32 mouse cellular contexts compared by ENCODE assay signal in the genomic region with DNA sequence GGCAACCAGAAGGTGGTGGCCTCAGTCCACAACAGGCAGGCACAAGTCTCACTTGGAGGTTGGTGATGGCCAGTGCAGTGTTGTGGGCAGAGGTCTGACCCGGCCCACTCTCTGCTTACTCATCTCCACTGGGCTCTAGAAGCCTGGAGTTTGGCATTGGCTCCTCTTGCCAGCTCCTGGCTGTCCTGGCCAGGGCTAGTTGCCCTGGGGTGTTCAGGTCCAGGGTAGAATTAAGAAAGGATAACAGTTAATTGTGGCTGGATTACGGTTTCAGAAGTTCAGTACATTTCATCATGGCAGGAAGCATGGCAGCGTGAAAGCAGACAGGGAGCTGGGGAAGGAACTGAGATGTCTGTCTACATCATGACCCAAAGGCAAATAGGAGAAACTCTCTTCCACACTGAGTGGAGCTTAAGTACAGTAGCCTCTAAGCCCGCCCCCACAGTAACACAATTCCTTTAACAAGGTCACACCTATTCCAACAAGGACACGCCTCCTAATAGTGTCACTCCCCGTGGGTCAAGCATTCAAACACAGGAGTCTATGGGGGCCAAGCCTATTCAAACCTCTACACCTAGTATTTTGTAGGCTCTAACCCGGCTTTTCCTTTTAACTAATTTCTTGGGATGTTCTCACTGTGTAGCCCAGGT.
A peak's percentile ranks its signal among the peaks of the same experiment; 100 is the strongest.
DNase-seq lines count a peak whose midpoint lies in the region; ATAC-seq and TF ChIP-seq lines count a peak whose summit lies in the region.
"Had no signal": no experiment of that assay in that cellular context is flagged by ENCODE, and none has a peak within 500 bp of the region (broad histone marks: within the 10 kb centered on the region; RNA-seq: fewer than 3 reads in every experiment).

No protein-coding gene starts in this region.

- no peak overlapping the region for H3K27ac ChIP-seq in intestine, embryonic 15.5 days
- no peak overlapping the region for H3K27ac ChIP-seq in intestine, postnatal 0 days (ENCODE audit: low read depth, low read length)
- H3K27ac ChIP-seq in lung, postnatal 0 days (ENCODE audit: low read length) = no peak overlapping the region
- H3K27ac ChIP-seq: embryonic facial prominence, embryonic 13.5 days; forebrain, embryonic 15.5 days; heart, embryonic 15.5 days; hindbrain, embryonic 14.5 days; left cerebral cortex, adult 2 months; limb, embryonic 10.5 days; liver, embryonic 15.5 days; lung, embryonic 15.5 days; macrophage; midbrain, embryonic 10.5 days; neural tube, embryonic 15.5 days; stomach, embryonic 15.5 days had no signal

- TF ChIP-seq CTCF in intestine, postnatal 0 days (IDR thresholded peaks at IDR 0.05; ENCODE audit: low read depth) = no peak
- TF ChIP-seq CTCF in lung, postnatal 0 days (IDR thresholded peaks at IDR 0.05) = no peak

- H3K4me2 ChIP-seq in intestine, embryonic 15.5 days (replicated peaks) = no peak overlapping the region
- H3K4me2 ChIP-seq in intestine, postnatal 0 days (replicated peaks; ENCODE audit: low read depth) = no peak overlapping the region
- H3K4me2 ChIP-seq in lung, postnatal 0 days (replicated peaks; ENCODE audit: low read depth, low read length) = no peak overlapping the region
- H3K4me2 ChIP-seq: embryonic facial prominence, embryonic 13.5 days; forebrain, embryonic 15.5 days; heart, embryonic 15.5 days; hindbrain, embryonic 14.5 days; liver, embryonic 15.5 days; lung, embryonic 15.5 days; neural tube, embryonic 15.5 days; stomach, embryonic 15.5 days had no signal

- peak; percentile 24; the same call in 1 of the 2 replicates for ATAC-seq in intestine, embryonic 15.5 days
- ATAC-seq in intestine, postnatal 0 days = no peak
- 0 out of 2 replicates have a peak, but pooled peaks have one; percentile 9 for ATAC-seq in lung, postnatal 0 days
- ATAC-seq in megakaryocyte progenitor cell, adult 5-6 weeks (replicated peaks; ENCODE audit: poor library complexity) = peak; percentile 58
- ATAC-seq: activated CD4-positive, CD25-positive, alpha-beta regulatory T cell, adult 4 months; forebrain, embryonic 15.5 days; inflammation-experienced regulatory T-cells, adult 6 months; Patski had no signal

- intact Hi-C loops in left cerebral cortex, postnatal 36 days (cut with DNase I) = no loop called here

- no peaks in the 10 kb centered on the region for H3K9me3 ChIP-seq in intestine, embryonic 15.5 days
- no peaks in the 10 kb centered on the region for H3K9me3 ChIP-seq in intestine, postnatal 0 days (ENCODE audit: control insufficient read depth)
- no peaks in the 10 kb centered on the region for H3K9me3 ChIP-seq in lung, postnatal 0 days (ENCODE audit: low read length)
- H3K9me3 ChIP-seq: embryonic facial prominence, embryonic 13.5 days; forebrain, embryonic 15.5 days; heart, embryonic 15.5 days; limb, embryonic 10.5 days; liver, embryonic 15.5 days; lung, embryonic 15.5 days; midbrain, embryonic 10.5 days; neural tube, embryonic 15.5 days; stomach, embryonic 15.5 days had no signal

- no peaks in the 10 kb centered on the region for H3K4me1 ChIP-seq in intestine, embryonic 15.5 days (replicated peaks)
- no peaks in the 10 kb centered on the region for H3K4me1 ChIP-seq in intestine, postnatal 0 days (replicated peaks; ENCODE audit: control insufficient read depth, insufficient read depth, low read length)
- H3K4me1 ChIP-seq in lung, postnatal 0 days (ENCODE audit: insufficient read depth, low read depth, low read length) = no peaks in the 10 kb centered on the region
- H3K4me1 ChIP-seq: liver, embryonic 15.5 days had no signal

- WGBS in intestine, embryonic 15.5 days = 77% methylated on average over 7 of the region's 7 CpGs
- 67% methylated on average over 7 of the region's 7 CpGs for WGBS in intestine, postnatal 0 days
- 70% methylated on average over 7 of the region's 7 CpGs for WGBS in lung, postnatal 0 days

- DNase-seq in lung, postnatal 0 days (ENCODE audit: low spot score) = no peak
- DNase-seq in lung, postnatal 36 days = no peak
- DNase-seq in NIH3T3 (ENCODE audit: low read depth) = peak; percentile 28
- no peak for DNase-seq in thymus, adult 18-20 months
- DNase-seq in left cerebral cortex, postnatal 36 days (ENCODE audit: low spot score in 2 of 2) = no peak
- DNase-seq: adrenal gland, postnatal 14 days; cerebellum, adult 2 months; cerebellum, postnatal 25 days; gastrocnemius, postnatal 10 days; heart, postnatal 36 days; kidney, postnatal 4 days; layer of hippocampus, adult 9-11 months; liver; thymus, postnatal 36 days had no signal

- no peaks in the 10 kb centered on the region for H3K27me3 ChIP-seq in intestine, embryonic 15.5 days (replicated peaks)
- no peaks in the 10 kb centered on the region for H3K27me3 ChIP-seq in intestine, postnatal 0 days (replicated peaks; ENCODE audit: control insufficient read depth, insufficient read depth, low read length)
- H3K27me3 ChIP-seq in lung, postnatal 0 days (replicated peaks; ENCODE audit: insufficient read depth, low read length) = no peaks in the 10 kb centered on the region
- H3K27me3 ChIP-seq: embryonic facial prominence, embryonic 13.5 days; forebrain, embryonic 15.5 days; heart, embryonic 15.5 days; liver, embryonic 15.5 days; lung, embryonic 15.5 days; neural tube, embryonic 15.5 days; Patski; stomach, embryonic 15.5 days had no signal

- no peak overlapping the region for H3K4me3 ChIP-seq in intestine, embryonic 15.5 days (replicated peaks)
- no peak overlapping the region for H3K4me3 ChIP-seq in intestine, postnatal 0 days (ENCODE audit: low read depth, low read length)
- H3K4me3 ChIP-seq in lung, postnatal 0 days (ENCODE audit: low read depth, low read length) = no peak overlapping the region
- H3K4me3 ChIP-seq: embryonic facial prominence, embryonic 13.5 days; forebrain, embryonic 15.5 days; heart, embryonic 15.5 days; left cerebral cortex, adult 2 months; limb, embryonic 10.5 days; liver, embryonic 15.5 days; lung, embryonic 15.5 days; midbrain, embryonic 10.5 days; neural tube, embryonic 15.5 days; stomach, embryonic 15.5 days had no signal

- no peaks in the 10 kb centered on the region for H3K36me3 ChIP-seq in intestine, embryonic 15.5 days
- H3K36me3 ChIP-seq in intestine, postnatal 0 days (ENCODE audit: control insufficient read depth, insufficient read depth) = no peaks in the 10 kb centered on the region
- H3K36me3 ChIP-seq in lung, postnatal 0 days (ENCODE audit: insufficient read depth, low read length) = no peaks in the 10 kb centered on the region
- H3K36me3 ChIP-seq: embryonic facial prominence, embryonic 13.5 days; forebrain, embryonic 15.5 days; heart, embryonic 15.5 days; limb, embryonic 10.5 days; liver, embryonic 15.5 days; lung, embryonic 15.5 days; neural tube, embryonic 15.5 days; stomach, embryonic 15.5 days had no signal

- no peak overlapping the region for H3K9ac ChIP-seq in intestine, embryonic 15.5 days
- H3K9ac ChIP-seq in intestine, postnatal 0 days (ENCODE audit: low read depth, low read length) = no peak overlapping the region
- no peak overlapping the region for H3K9ac ChIP-seq in lung, postnatal 0 days (replicated peaks; ENCODE audit: low read depth)
- H3K9ac ChIP-seq: embryonic facial prominence, embryonic 13.5 days; forebrain, embryonic 15.5 days; heart, embryonic 15.5 days; hindbrain, embryonic 14.5 days; liver, embryonic 15.5 days; lung, embryonic 15.5 days; neural tube, embryonic 15.5 days; stomach, embryonic 15.5 days had no signal

- TF ChIP-seq EP300 in lung, postnatal 0 days (IDR thresholded peaks at IDR 0.05) = no peak
